Mouse (Mus musculus) liver, postnatal 0 days (tissue): Measurements from ENCODE around the gene Lef1. TPM values are rescaled to one million over a fixed set of nuclear protein-coding genes. Genes with fewer than 3 reads are reported as not detected.
A peak's percentile ranks its signal among the peaks of the same experiment; 100 is the strongest.

Experiments
- ATAC-seq: fragments of 200-750 bp; cut with Nextera tagmentation; 2 replicates; pipeline ENCODE4 v1.8.0; 2017; ENCODE audit warnings: mild to moderate bottlenecking, moderate library complexity
- DNase-seq: peaks from one replicate; pipeline ENCODE4 v3.0.0-alpha.2; 2016
- H3K27ac ChIP-seq: fragments of 300-500 bp; sonication (generic); 2 replicates; pipeline ENCODE4 v1.5.1; 2014; ENCODE audit warnings: antibody characterized with exemption, moderate library complexity, mild to moderate bottlenecking, low read depth
- H3K27me3 ChIP-seq: fragments of 300-500 bp; sonication (generic); 2 replicates; pipeline ENCODE4 v1.6.1; 2014; ENCODE audit warnings: low read length, control low read depth, mixed read lengths; ENCODE audit not compliant: insufficient read depth
- H3K36me3 ChIP-seq: fragments of 300-500 bp; sonication (generic); replicated peaks from 2 replicates; pipeline ENCODE4 v1.6.1; 2014; ENCODE audit warnings: mild to moderate bottlenecking, control low read depth, low read length, moderate library complexity, mixed read lengths; ENCODE audit not compliant: insufficient read depth
- H3K4me1 ChIP-seq: fragments of 300-500 bp; sonication (generic); 2 replicates; pipeline ENCODE4 v1.6.1; 2014; ENCODE audit warnings: antibody characterized with exemption, mild to moderate bottlenecking, control low read depth; ENCODE audit not compliant: insufficient read depth
- H3K4me2 ChIP-seq: fragments of 300-500 bp; sonication (generic); 2 replicates; pipeline ENCODE4 v1.6.1; 2014; ENCODE audit warnings: low read depth, mild to moderate bottlenecking, low read length, moderate library complexity, mixed read lengths
- H3K4me3 ChIP-seq: fragments of 300-500 bp; sonication (generic); 2 replicates; pipeline ENCODE4 v1.5.1; 2014; ENCODE audit warnings: low read depth, low read length
- H3K9ac ChIP-seq: fragments of 300-500 bp; sonication (generic); replicated peaks from 2 replicates; pipeline ENCODE4 v1.6.1; 2014; ENCODE audit warnings: mild to moderate bottlenecking, moderate library complexity
- H3K9me3 ChIP-seq: fragments of 300-500 bp; sonication (generic); 2 replicates; pipeline ENCODE4 v1.6.1; 2016; ENCODE audit warnings: mild to moderate bottlenecking, control low read depth, low read length, mixed read lengths
- CTCF ChIP-seq: sonication (generic); IDR thresholded peaks from 2 replicates; pipeline ENCODE4 v1.5.1; 2016; ENCODE audit warnings: antibody characterized with exemption, low read depth
- EP300 ChIP-seq: IDR thresholded peaks from 2 replicates; pipeline ENCODE4 v1.6.1; 2016; ENCODE audit warnings: antibody characterized with exemption, low read depth, mild to moderate bottlenecking
- WGBS: fragments of 180-500 bp; shearing (Covaris S2); extraction: QIAGEN DNeasy Blood & Tissue Kit; methylation state at CpG from one replicate; pipeline ENCODE4 v1.1.7; 2014; ENCODE audit not compliant: insufficient replicate concordance; 5-methylcytosine and 5-hydroxymethylcytosine counted together
- polyA plus RNA-seq: library from polyadenylated mRNA; unstranded; fragments of >200 nt; fragmentation: Nextera tagmentation; extraction: Ambion mirVana; gene quantifications from 2 replicates; pipeline ENCODE4 v1.2.1, GENCODE M21; 2015

Gene Lef1
- polyA plus RNA-seq, 1 experiment from 2014 or later: 2.2 TPM

- ATAC-seq (peak; percentile 85), DNase-seq (peak; percentile 72)
- 54% methylated on average over 11 of the region's 11 CpGs for WGBS
- H3K9ac ChIP-seq: no peak overlapping the region
- H3K4me1 ChIP-seq: peaks cover 5% of the 10 kb centered on the region; the same call in 1 of the 2 replicates
- no peaks in the 10 kb centered on the region for H3K9me3 ChIP-seq
- peak overlapping the region; percentile 85 for H3K27ac ChIP-seq
- H3K4me2 ChIP-seq: no peak overlapping the region
- TF ChIP-seq CTCF: peak; percentile 88
- TF ChIP-seq EP300: no peak
- no peak overlapping the region for H3K4me3 ChIP-seq
- no peaks in the 10 kb centered on the region for H3K27me3 ChIP-seq
- peaks cover 22% of the 10 kb centered on the region for H3K36me3 ChIP-seq
These were observed 135.7 kb downstream of the Lef1 start for GRCm38 (mm10) chr3:131245766-131246578.

GRCm38 (mm10) chr3:131246579-131247046 lies 136.3 kb downstream of the Lef1 start:
- Histone ChIP-seq H3K9me3 (no peaks in the 10 kb centered on the region), H3K27me3 (no peaks in the 10 kb centered on the region), H3K4me2 (no peak overlapping the region), H3K36me3 (peaks cover 20% of the 10 kb centered on the region), H3K4me3 (no peak overlapping the region), H3K27ac (peak overlapping the region; percentile 85), H3K4me1 (peaks cover 5% of the 10 kb centered on the region; the same call in 1 of the 2 replicates), H3K9ac (no peak overlapping the region)
- TF ChIP-seq EP300 (no peak), CTCF (no peak)
- no peak for DNase-seq
- 85% methylated on average over 8 of the region's 8 CpGs for WGBS
- ATAC-seq: no peak

- peaks cover 5% of the 10 kb centered on the region; the same call in 1 of the 2 replicates for H3K4me1 ChIP-seq
These were observed 137.2 kb downstream of the Lef1 start for GRCm38 (mm10) chr3:131247447-131247846.

GRCm38 (mm10) chr3:131247851-131248250 lies 137.6 kb downstream of the Lef1 start:
- Histone ChIP-seq H3K4me3 (no peak overlapping the region), H3K27me3 (no peaks in the 10 kb centered on the region), H3K9me3 (no peaks in the 10 kb centered on the region), H3K4me2 (no peak overlapping the region), H3K9ac (no peak overlapping the region), H3K27ac (no peak overlapping the region), H3K4me1 (peaks cover 5% of the 10 kb centered on the region; the same call in 1 of the 2 replicates), H3K36me3 (peaks cover 15% of the 10 kb centered on the region)
- ATAC-seq (no peak), DNase-seq (no peak)
- 77% methylated on average over 5 of the region's 5 CpGs for WGBS
- TF ChIP-seq CTCF: no peak
- no peak for TF ChIP-seq EP300

More at GRCm38 (mm10) chr3:131247447-131247846, 137.2 kb downstream of the Lef1 start:
- H3K4me3 ChIP-seq: no peak overlapping the region
- 73% methylated on average over 6 of the region's 6 CpGs for WGBS
- DNase-seq: no peak
- no peak overlapping the region for H3K9ac ChIP-seq
- H3K9me3 ChIP-seq: no peaks in the 10 kb centered on the region
- no peaks in the 10 kb centered on the region for H3K27me3 ChIP-seq
- H3K27ac ChIP-seq: no peak overlapping the region
- no peak for TF ChIP-seq EP300
- peak; percentile 24; the same call in 1 of the 2 replicates for TF ChIP-seq CTCF
- no peak for ATAC-seq
- H3K4me2 ChIP-seq: no peak overlapping the region
- peaks cover 15% of the 10 kb centered on the region for H3K36me3 ChIP-seq

- H3K4me1 ChIP-seq: peaks cover 5% of the 10 kb centered on the region; the same call in 1 of the 2 replicates
- no peak overlapping the region for H3K4me2 ChIP-seq
- DNase-seq (peak; percentile 27), ATAC-seq (no peak)
- peaks cover 15% of the 10 kb centered on the region for H3K36me3 ChIP-seq
- H3K27ac ChIP-seq: peak overlapping the region; percentile 34; the same call in 1 of the 2 replicates
- H3K27me3 ChIP-seq: no peaks in the 10 kb centered on the region
- TF ChIP-seq EP300 (no peak), CTCF (no peak)
- no peaks in the 10 kb centered on the region for H3K9me3 ChIP-seq
- no peak overlapping the region for H3K9ac ChIP-seq
- WGBS: 68% methylated on average over 10 of the region's 10 CpGs
- no peak overlapping the region for H3K4me3 ChIP-seq
These were observed 138.2 kb downstream of the Lef1 start for GRCm38 (mm10) chr3:131248444-131248843.

GRCm38 (mm10) chr3:131250283-131250682 lies 140.0 kb downstream of the Lef1 start:
- Histone ChIP-seq H3K36me3 (peaks cover 6% of the 10 kb centered on the region), H3K4me3 (no peak overlapping the region), H3K4me1 (peaks cover 5% of the 10 kb centered on the region; the same call in 1 of the 2 replicates), H3K27me3 (no peaks in the 10 kb centered on the region), H3K4me2 (no peak overlapping the region), H3K9me3 (no peaks in the 10 kb centered on the region), H3K27ac (no peak overlapping the region), H3K9ac (no peak overlapping the region)
- TF ChIP-seq CTCF: no peak
- TF ChIP-seq EP300: no peak
- DNase-seq: no peak
- 31% methylated on average over 2 of the region's 2 CpGs for WGBS
- ATAC-seq: no peak
